Mouse (Mus musculus) gastrocnemius, adult 18-20 months (tissue): ENCODE data around the gene Arnt. TPM values are rescaled to one million over a fixed set of nuclear protein-coding genes. Genes with fewer than 3 reads are reported as not detected.
A peak's percentile ranks its signal among the peaks of the same experiment; 100 is the strongest.

Source experiments
- DNase-seq: peaks from one replicate; pipeline ENCODE4 v3.0.0; 2021; ENCODE audit warnings: low spot score
- total RNA-seq, 2 experiments: library from RNA; stranded (reverse); gene quantifications; 2 replicates each; pipeline ENCODE4 v1.2.3; 2021

Arnt gene
- total RNA-seq, 2 experiments from 2014 or later = 41.3 to 46.5 TPM

DNA sequence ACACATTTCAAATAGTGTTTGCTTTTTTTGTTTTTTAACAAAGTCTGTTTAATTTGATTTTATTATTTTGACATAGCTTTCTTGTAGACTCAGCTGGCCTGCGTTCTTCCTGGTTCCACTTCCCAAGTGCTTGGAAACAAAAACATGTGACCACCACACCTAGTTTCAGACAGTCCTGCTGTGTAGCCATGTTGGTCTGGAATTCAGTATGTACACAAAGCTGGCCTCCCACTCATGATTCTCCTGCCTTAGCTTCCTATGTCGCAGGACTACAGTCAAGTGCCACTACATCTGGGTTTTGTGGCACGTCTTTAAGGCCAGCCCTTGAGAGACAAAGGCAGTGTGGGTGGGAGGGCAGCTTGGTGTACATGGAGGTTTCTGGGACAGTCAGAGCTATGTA, 16.7 kb downstream of the Arnt start:
- no peak for DNase-seq

DNA sequence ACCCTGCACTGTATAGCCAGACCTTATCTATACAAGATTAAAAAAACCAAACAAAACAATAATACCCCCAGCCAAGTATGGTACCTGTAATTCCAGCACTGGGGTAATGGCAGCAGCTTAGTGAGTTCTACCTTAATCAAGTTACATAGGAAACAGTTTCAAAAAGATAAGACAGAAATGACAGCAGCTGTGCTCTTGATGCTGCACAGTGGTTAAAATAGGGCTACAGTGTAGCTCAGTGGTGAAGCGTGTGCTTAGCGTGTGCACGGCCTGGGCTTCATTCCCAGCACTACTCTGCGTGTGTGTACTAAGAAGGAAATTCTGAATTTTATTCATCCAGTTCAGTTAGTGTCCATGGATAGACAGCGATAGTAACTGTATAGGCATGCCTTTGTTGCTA, 22.2 kb downstream of the Arnt start:
- DNase-seq = no peak

DNA sequence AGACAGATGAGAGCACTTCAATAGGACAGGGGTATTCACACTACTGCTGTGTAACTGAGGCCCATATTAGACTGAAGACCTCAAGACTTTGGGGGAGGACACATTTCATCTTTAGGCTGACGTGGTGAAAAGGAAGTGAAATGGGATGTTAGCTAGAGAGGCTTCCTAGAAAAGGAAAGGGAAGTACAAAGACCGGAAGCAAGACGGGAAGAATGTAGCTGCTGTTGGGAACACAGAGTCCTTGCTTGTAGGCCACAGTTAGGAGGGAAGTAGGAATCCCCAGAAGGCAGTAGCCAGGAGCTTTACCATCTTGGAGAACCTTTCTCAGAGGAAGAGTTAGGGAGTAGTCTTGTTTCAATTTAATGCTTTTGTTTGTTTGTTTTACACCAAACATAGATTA, 23.6 kb downstream of the Arnt start:
- no peak for DNase-seq

DNA sequence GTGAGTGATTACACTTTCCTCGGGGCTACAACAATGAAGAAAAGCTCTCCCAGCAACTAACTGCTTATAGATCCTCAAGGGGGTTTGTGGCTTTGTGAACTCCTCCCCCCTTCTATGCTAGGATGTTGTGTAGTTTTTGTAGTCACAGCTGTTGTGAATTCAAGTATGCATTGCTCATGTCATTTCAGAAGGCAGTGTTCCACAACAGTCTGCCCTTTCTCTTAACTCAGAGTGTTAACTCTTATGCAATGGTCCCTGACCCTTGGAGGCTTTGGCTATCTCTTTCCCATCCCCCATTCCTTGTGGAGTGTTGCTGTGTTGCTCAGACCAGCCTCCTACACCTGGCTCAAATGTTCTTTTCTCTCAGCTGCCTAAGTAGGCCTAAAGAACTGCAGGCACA, 25.2 kb downstream of the Arnt start:
- DNase-seq = no peak

DNA sequence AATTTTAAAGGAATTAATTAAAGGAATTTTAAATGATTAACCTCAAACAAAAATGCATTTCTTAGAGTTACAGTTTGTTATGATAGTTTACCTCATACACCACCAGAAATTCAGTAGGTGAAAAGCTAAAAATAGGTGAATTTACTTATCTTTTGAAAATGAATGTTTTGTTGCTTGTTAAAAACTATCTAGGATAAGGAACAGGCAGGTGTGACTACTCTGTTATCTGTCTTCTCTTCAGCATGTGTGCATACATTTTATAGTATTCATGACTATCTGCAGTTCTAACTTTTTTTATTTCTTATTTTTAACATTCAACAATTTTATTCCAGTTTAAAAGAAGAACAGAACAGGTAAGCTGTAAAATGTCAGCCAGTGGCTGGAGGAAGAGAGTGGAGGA, 29.7 kb downstream of the Arnt start:
- DNase-seq = no peak

DNA sequence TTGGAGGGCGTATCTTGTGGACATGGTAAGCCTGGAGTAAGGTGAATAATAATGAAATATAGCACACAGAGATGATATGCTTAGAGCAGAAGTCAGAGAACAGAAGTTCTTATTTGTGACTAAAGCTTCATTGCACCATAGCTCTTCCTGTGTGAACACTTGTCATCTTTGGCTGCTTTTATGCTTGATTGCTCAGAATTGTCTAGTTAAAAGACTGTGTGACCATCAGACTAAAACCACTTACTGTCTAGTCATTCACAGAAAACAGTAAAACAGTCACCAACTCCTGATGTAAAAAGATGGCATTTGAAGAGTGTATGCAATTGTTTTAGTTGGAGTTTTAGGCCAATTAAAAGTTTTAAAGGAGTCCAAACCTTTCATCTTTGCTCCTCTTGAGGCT, 44.8 kb downstream of the Arnt start:
- DNase-seq = no peak

DNA sequence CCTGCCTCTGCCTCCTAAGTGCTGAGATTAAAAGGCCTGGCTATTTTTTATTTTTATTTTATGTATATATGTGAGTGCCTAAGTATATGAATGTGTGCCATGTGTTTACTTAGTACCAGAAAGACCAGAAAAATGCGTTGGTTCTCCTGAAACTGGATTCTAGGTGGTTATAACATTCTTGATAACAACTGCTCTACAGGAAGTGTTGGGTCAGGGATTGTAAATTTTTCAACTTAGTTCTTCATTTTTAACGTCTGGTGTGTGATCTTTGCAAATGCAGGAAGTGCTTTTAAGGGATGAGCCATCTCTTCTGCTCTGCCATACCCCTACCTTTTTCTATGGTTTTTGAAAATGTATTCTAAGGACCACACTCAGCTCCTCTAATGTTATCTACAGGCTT, 52.2 kb downstream of the Arnt start:
- DNase-seq = no peak

DNA sequence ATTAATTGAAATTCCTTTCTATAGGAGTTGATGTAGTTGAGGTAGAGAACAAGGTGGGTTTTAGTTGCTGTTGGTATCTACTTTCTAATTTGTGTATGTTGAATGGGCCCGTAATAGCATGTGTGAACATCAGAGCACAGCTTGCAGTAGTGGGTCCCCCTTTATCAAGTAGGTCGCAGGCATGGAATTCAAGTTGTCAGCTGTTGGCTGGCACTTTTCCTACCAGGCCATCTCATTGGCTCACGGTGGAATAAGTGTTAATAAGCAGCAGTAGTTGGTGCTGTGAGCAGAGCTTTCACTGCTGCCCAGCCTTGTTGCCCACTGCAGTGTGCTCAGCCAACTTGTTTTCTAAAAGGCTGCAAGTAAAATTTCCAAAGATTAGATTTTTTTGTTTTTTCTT, 54.5 kb downstream of the Arnt start:
- DNase-seq = no peak

DNA sequence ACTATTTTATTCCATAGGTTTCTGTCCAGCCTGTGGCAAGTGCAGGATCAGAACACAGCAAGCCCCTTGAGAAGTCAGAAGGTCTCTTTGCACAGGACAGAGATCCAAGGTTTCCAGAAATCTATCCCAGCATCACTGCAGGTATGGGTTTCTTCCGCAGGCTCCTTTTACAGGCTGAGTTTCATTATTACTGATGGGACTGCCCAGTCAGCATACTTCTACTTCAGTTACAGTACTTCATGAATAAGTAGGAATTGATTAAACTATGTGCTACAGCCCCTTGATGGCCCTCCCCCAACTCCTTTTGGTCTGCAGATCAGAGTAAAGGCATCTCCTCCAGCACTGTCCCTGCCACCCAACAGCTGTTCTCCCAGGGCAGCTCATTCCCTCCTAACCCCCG, 56.0 kb downstream of the Arnt start:
- DNase-seq = no peak

DNA sequence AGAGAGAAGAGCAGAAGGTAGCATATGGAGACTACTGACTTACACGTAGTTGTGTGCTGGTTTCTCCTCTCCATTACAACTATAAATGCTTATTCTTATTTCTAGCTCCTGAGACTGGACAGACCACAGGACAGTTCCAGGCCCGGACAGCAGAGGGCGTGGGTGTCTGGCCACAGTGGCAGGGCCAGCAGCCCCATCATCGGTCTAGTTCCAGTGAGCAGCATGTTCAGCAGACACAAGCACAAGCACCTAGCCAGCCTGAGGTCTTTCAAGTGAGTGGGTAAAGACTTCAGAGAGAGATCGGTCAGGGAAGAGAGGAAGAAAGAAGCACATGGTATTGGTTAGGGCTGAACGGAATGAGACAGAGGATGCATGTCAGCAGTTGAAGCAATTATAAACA, 60.2 kb downstream of the Arnt start:
- peak; percentile 47 for DNase-seq

DNA sequence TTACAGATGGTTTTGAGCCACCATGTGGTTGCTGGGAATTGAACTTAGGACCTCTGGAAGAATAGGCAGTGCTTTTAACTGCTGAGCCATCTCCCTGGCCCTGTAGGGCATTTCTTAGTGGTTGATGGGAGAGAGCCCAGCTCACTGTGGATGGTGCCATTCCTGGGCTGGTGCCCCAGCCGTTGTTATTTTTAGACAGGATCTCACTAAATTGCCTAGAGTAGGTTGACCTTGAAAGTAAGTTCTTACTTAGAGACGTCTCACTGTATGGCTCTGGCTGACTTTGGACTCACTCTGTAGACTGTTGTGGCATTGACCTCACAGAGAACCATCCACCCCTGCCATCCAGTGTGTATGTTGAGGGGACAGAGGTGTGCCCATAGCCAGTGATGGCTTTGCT, 64.0 kb downstream of the Arnt start:
- no peak for DNase-seq

DNA sequence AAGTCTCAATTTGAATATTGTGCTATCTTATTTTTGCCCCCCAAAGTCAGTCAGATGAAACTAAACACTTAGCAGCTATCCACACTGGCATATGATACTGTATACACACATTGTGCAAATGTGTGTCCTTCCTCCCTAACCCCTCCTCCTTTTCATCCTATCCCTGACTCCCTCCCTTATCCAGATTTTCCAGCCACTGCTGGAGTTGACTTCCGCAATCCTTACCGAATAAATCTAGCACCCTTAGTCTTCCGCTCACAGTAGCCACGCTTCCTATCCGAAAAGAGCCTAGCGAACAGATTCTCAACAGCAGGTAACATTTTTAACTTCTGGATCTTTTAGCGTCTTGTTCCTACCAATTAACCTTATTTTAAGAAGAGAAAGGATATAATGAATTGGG, 64.8 kb downstream of the Arnt start, which contains the start of gene Ctsk:
Gene Ctsk (plus strand): TSS at position 233 of the 400 bp plus-strand sequence.
- DNase-seq = no peak

DNA sequence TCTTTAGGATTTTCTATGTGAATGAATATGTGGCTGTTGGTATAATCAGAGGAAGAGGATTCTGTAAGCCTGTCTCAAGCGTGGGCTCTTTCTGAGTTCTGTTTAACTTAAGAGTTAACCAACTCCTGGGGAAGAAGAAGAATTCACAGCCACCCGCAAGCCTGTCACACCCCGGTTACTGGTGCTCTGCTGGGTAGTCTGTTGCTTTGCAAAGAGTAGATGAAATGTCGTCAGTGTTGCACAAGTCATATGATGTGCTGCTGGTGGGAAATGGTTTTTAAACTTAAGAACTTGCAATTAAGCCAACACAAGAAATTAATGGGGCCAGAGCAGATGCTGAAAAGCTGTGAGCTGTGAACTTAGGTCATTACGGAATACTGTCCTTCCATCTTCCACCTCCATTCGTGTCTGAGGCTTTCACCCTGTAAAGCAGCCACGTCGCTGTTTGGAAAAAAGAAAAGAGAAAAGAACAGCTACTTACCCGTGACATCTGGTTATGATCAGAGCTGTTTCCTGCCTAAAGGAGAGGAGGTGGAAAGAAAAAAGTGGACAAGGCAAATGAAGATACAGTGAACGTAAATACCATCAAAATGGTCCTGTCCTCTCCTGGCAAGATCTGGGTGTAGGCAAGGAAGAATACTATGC, 65.4 kb downstream of the Arnt start:
- no peak for DNase-seq

DNA sequence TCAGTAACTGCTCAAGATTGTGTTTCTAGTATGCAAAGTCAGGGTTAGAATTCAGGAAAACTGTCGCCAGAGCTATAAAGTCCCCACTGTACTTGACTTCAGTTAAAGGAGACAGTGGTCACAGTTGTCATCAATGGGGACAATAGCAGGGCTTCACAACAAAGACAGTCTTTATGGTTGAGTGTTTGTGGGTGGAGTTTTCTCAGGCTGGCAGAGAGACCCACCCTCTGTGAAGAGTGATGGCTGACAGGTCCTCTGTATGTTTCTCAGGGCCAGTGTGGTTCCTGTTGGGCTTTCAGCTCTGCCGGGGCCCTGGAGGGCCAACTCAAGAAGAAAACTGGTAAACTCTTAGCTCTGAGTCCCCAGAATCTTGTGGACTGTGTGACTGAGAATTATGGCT, 68.1 kb downstream of the Arnt start:
- no peak for DNase-seq

DNA sequence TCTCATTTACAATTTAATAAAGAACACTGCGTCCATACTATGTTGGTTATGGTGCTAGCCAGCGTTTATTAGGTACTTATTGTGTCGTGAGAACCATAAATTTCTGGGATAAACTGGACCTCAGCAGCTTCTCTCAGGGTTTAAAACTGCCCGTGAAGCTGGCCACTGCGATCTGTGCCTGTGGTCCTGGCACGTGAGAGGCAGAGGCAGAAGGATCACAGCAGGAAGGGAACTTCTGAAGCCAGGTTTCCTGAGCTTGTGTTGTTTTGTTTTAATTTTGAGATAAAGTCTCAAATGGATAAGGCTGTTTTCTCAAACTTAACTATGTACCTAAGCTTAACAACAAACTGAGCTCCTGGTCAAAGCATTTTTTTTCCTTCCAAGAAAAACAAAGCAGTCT, 75.2 kb downstream of the Arnt start:
- no peak for DNase-seq

DNA sequence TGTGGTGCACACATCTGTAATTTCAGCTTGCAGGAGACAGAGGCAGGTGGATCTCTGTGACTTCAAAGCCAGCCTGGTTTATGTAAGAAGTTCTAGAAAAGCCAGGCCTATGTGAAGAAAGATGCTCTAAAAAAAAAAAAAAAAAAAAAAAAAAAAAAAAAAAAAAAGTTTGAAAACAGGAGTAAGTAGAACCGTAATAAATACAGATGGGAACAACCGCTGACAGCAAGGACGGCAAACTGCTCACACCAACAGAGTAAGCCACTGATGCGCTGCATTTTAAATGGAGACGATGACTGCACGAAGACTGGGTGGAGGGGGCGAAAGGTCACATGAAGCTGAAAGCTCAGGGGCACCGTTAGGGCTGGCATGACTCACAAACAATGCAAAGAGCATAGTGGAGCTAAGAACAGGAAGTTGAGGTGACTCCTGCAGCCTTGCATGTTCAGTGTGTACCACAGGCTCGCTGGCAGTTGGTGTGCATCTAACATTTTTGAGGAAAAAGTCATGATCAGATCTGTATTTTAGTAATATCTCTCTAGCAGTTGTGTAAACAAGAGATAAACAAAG, 77.5 kb downstream of the Arnt start:
- DNase-seq = no peak

DNA sequence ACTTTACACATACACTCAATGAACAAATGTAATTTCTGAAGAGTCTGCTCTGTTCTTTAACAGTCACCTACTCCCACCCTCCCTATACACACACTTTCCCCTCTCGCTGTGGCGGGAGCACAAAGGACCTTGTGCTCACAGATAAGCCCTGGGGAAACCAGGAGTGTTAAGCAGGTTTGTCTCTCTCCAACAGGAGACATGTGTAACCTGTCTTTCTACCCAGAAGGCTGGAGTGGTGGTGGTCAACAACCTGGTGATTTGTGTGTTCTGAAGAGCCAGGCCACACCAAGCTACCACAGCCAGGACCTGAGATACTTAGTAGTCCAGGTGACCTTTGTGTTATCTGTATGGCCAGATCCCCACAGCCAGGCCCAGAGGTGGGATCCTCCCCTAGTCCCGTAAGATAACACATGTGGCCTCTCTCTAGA, 82.4 kb downstream of the Arnt start:
- no peak for DNase-seq

DNA sequence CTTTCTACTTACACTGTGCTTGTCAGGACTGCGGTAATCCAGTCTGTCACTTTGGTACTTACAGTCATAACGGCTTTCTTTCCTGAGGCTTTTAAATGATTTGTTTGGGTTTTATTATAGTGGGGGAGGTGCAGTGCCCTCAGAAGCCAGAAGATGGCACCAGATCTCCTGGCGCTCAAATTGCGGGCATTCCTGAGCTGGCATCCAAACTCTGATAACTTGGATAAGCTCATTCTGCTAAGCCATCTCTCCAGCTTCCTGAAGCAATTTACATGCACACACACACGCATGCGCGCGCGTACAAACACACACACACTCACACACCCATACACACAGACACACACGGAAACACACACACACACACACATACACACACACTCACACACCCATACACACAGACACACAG, 83.3 kb downstream of the Arnt start:
- DNase-seq = peak; percentile 54

DNA sequence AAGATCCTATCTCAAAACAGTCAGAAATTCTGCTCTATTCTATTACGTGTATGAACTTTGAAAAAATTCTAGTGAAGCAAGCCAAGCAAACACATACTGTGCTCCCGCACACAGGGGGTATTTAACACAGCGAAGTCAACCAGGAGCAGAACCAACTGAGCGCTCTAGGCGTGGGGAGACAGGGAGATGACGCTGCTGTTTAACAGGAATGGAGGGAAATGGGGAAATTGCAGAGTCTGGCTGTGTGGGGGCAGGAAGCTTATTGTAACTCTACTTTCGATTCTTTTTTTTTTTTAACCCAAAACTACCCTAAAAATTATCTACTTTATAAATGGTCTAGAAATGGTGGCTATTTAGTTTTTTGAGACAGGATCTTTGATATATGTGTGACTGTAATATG, 84.7 kb downstream of the Arnt start:
- DNase-seq = no peak

DNA sequence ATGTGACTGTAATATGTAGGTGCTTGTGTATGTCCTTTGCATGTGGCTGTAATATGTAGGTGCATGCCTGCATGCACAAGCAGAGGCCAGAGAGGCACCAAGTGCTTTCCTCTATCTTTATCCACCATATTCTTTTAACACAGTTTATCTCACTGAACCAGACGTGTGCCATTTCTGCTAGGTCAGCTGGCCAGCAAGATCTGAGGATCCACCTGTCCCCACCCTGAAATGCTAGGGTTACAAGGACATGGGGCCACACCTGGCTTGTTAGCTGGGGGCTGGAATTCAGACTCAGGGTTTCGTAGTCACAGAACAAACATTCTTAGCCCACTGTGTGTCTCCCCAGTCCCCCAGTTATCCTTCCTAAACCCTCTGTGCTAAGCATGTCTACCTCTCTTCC, 85.1 kb downstream of the Arnt start:
- DNase-seq = no peak

DNA sequence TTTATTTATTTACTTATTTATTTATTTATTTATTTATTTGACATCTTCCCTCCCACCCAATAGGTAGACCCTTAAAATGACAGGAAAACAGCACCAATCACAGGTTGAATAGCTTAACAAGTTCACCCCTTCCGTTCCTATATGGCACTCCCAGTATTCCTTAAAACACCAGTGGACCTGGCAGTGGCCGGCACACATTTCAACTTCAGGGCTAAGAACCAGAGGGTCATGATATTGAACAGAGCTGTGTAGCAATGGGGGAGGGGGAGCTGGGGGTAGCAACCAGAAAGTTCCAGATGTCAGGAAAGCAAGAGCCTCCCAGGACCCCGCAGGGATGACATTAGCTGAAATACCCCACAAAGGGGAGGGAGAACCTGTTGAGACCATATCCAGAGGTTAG, 85.9 kb downstream of the Arnt start:
- DNase-seq = no peak

DNA sequence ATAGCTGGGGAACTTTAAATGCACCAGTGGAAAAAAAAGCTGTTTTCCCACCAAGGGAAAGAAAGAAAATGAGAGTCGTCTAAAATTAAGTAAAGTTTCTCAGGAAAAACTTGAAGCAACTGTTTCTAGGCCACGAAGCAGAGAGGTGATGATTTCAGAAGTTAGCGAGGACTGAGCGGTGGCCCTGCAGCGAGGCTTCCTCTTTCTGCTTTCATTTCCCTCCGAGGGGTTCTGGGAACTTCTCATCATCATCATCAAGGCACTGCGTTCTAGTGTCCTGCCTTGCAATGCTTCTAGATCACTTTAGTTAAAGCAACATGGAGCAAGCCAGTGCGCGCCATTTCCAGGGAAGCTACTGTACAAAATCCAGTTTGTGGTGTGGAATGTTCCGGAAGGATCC, 87.0 kb downstream of the Arnt start:
- no peak for DNase-seq

DNA sequence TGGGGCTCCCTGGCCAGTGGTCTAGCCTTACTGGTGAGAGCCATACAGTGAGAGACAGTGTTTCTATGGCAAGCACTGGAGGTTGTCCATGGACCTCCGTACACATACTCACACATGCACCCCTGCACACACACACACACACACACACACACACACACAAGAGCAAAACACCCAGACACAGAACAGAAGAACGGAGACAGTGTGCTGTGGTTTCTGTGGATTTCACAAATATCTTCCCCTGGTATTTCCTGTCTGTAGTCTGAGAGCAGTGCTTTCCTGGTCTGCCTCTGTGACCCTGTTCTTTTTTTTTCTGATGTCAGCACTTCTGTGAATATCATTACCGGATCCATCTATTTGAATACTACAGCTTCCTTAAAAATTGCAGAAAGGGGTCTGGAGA, 89.5 kb downstream of the Arnt start:
- DNase-seq = no peak

DNA sequence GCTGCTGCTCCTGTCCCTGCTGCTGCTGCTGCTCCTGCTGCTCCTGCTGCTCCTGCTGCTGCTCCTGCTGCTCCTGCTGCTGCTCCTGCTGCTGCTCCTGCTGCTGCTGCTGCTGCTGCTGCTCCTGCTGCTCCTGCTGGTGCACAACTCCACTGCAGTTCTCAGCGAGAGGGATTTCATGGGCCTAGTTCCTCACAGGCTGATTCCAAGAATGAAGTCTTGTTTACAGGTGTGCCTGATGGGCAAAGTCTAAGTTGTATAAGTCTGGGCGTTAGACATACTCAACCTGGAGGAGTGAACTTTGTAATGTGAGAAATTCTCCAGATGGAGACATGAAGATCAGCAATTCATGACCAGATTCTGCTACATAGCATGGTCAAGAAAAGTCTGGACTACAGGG, 90.5 kb downstream of the Arnt start:
- no peak for DNase-seq
